Mouse (Mus musculus) stomach, embryonic 16.5 days (tissue): ENCODE data around the gene Rap1gap. TPM values are rescaled to one million over a fixed set of nuclear protein-coding genes. Genes with fewer than 3 reads are reported as not detected.

Experiments
- ATAC-seq: fragments of 200-750 bp; cut with Nextera tagmentation; 2 replicates; pipeline ENCODE4 v1.8.0; 2017; ENCODE audit warnings: moderate number of reproducible peaks, moderate TSS enrichment; ENCODE audit not compliant: insufficient read depth, low FRiP score
- H3K27ac ChIP-seq: fragments of 300-500 bp; sonication (generic); 2 replicates; pipeline ENCODE4 v1.5.1; 2014; ENCODE audit warnings: low read length
- H3K27me3 ChIP-seq: fragments of 300-500 bp; sonication (generic); 2 replicates; pipeline ENCODE4 v1.6.1; 2014; ENCODE audit warnings: low read length, control low read depth, mixed read lengths; ENCODE audit not compliant: control insufficient read depth, insufficient read depth
- H3K36me3 ChIP-seq: fragments of 300-500 bp; sonication (generic); 2 replicates; pipeline ENCODE4 v1.6.1; 2014; ENCODE audit warnings: low read length; ENCODE audit not compliant: control insufficient read depth, insufficient read depth
- H3K4me1 ChIP-seq: fragments of 300-500 bp; sonication (generic); 2 replicates; pipeline ENCODE4 v1.6.1; 2014; ENCODE audit warnings: low read length, control low read depth, mixed read lengths; ENCODE audit not compliant: control insufficient read depth, insufficient read depth
- H3K4me2 ChIP-seq: fragments of 300-500 bp; sonication (generic); 2 replicates; pipeline ENCODE4 v1.6.1; 2014; ENCODE audit warnings: low read depth, low read length, mixed read lengths
- H3K4me3 ChIP-seq: fragments of 300-500 bp; sonication (generic); replicated peaks from 2 replicates; pipeline ENCODE4 v1.5.1; 2014; ENCODE audit warnings: mild to moderate bottlenecking, low read length
- H3K9ac ChIP-seq: fragments of 300-500 bp; sonication (generic); 2 replicates; pipeline ENCODE4 v1.6.1; 2014; ENCODE audit warnings: low read length
- H3K9me3 ChIP-seq: fragments of 300-500 bp; sonication (generic); replicated peaks from 2 replicates; pipeline ENCODE4 v1.6.1; 2016; ENCODE audit warnings: low read length, control low read depth; ENCODE audit not compliant: control insufficient read depth
- WGBS: fragments of 180-500 bp; shearing (Covaris S2); extraction: QIAGEN DNeasy Blood & Tissue Kit; methylation state at CpG from one replicate; pipeline ENCODE4 v1.1.7; 2014; 5-methylcytosine and 5-hydroxymethylcytosine counted together
- polyA plus RNA-seq: library from polyadenylated mRNA; unstranded; fragments of >200 nt; fragmentation: Nextera tagmentation; extraction: Ambion mirVana; gene quantifications from 2 replicates; pipeline ENCODE4 v1.2.1, GENCODE M21; 2015

Gene Rap1gap
- polyA plus RNA-seq, 1 experiment from 2014 or later = 58.1 TPM

- Histone ChIP-seq H3K9me3 (no peaks in the 10 kb centered on the region), H3K9ac (no peak overlapping the region), H3K36me3 (no peaks in the 10 kb centered on the region), H3K4me1 (peaks cover 16% of the 10 kb centered on the region), H3K27ac (no peak overlapping the region), H3K4me3 (no peak overlapping the region), H3K4me2 (no peak overlapping the region), H3K27me3 (no peaks in the 10 kb centered on the region)
- WGBS = 64% methylated on average over 8 of the region's 8 CpGs
- ATAC-seq = no peak
Observed at GRCm38 (mm10) chr4:137763920-137764495, 99.5 kb downstream of the Rap1gap start.

DNA sequence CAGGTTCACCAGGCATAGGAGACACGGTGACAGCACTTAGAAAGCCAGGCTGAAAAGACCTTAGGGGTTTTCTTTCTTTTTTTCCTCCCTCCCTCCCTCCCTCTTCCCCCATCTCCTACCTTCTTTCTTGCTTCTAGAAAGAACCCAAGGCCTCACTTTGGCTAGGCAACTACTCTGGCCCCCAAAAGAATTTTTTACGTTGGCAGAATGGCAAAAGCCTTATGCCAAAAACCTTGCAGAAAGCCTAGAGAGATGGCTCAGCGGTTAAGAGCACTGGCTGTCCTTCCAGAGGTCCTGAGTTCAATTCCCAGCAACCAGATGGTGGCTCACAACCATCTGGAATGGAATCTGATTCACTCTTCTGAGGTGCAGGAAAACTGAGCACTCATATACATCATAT is 100.1 kb downstream of the Rap1gap start:
- Histone ChIP-seq H3K27ac (no peak overlapping the region; the same call in 1 of the 2 replicates), H3K4me1 (peaks cover 16% of the 10 kb centered on the region), H3K4me2 (no peak overlapping the region), H3K4me3 (no peak overlapping the region), H3K27me3 (no peaks in the 10 kb centered on the region), H3K36me3 (no peaks in the 10 kb centered on the region), H3K9me3 (no peaks in the 10 kb centered on the region), H3K9ac (no peak overlapping the region)
- ATAC-seq = no peak
- WGBS = 73% methylated on average over 3 of the region's 3 CpGs

DNA sequence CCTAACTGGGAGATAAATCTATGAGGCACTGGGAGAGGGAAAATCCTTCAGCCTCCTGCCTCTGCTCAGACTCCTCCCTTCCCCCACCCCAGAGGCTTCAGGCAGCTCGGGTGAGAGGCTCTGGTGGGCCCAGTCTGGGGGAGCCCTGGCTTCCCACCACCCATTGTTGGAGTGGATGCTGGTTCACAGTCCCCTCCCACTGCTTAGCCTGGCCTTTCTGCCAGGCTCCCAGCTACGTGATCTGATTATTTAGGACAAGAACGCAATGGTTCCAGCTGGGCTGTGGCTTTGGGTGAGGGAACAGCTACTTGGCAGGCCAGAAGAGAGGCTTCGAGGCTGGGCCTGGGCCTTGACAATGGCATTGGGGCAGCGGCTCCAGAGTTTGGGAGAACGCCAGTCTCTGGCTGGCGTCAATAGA is 101.0 kb downstream of the Rap1gap start:
- peak overlapping the region; percentile 79 for H3K27ac ChIP-seq
- no peak overlapping the region for H3K4me3 ChIP-seq
- 39% methylated on average over 7 of the region's 7 CpGs for WGBS
- H3K9me3 ChIP-seq = no peaks in the 10 kb centered on the region
- H3K4me1 ChIP-seq = peaks cover 17% of the 10 kb centered on the region
- peak overlapping the region; percentile 60; the same call in 1 of the 2 replicates for H3K9ac ChIP-seq
- ATAC-seq = peak; percentile 86
- H3K36me3 ChIP-seq = no peaks in the 10 kb centered on the region
- H3K4me2 ChIP-seq = no peak overlapping the region
- no peaks in the 10 kb centered on the region for H3K27me3 ChIP-seq

DNA sequence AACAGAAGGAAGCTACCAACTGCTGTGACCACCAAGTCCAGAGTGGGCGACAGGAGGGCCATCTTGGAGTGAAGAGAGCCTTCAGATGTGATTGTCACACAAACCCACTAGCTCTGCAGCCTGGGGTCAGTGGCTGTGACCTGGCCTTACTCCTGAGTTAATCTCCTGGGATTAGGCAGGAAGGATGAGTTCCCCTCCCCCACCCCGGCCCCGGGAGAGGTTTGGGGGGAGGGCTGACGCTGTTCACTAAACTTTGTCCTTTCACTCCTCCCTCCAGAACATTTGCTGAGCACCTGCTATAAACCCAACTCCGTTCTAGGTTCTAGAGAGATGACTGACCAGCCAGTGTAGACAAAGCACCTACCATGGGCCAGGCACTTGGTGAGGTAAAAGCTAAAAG is 101.8 kb downstream of the Rap1gap start:
- H3K4me2 ChIP-seq = no peak overlapping the region
- H3K4me3 ChIP-seq = no peak overlapping the region
- no peak overlapping the region for H3K9ac ChIP-seq
- H3K4me1 ChIP-seq = peaks cover 23% of the 10 kb centered on the region
- ATAC-seq = no peak
- WGBS = 34% methylated on average over 5 of the region's 5 CpGs
- no peaks in the 10 kb centered on the region for H3K9me3 ChIP-seq
- H3K36me3 ChIP-seq = no peaks in the 10 kb centered on the region
- no peak overlapping the region; the same call in 1 of the 2 replicates for H3K27ac ChIP-seq
- H3K27me3 ChIP-seq = no peaks in the 10 kb centered on the region

GRCm38 (mm10) chr4:137768381-137768780 is 103.9 kb downstream of the Rap1gap start:
- H3K9ac ChIP-seq = no peak overlapping the region
- ATAC-seq = no peak
- no peak overlapping the region for H3K4me2 ChIP-seq
- H3K36me3 ChIP-seq = no peaks in the 10 kb centered on the region
- H3K4me1 ChIP-seq = peaks cover 33% of the 10 kb centered on the region
- no peak overlapping the region for H3K4me3 ChIP-seq
- H3K27ac ChIP-seq = no peak overlapping the region
- WGBS = 84% methylated on average over 5 of the region's 5 CpGs
- H3K27me3 ChIP-seq = no peaks in the 10 kb centered on the region
- H3K9me3 ChIP-seq = no peaks in the 10 kb centered on the region

- Histone ChIP-seq H3K9ac (no peak overlapping the region), H3K27me3 (no peaks in the 10 kb centered on the region), H3K27ac (no peak overlapping the region), H3K9me3 (no peaks in the 10 kb centered on the region), H3K4me2 (no peak overlapping the region), H3K36me3 (no peaks in the 10 kb centered on the region), H3K4me3 (no peak overlapping the region), H3K4me1 (peaks cover 33% of the 10 kb centered on the region)
- WGBS = 77% methylated on average over 6 of the region's 6 CpGs
- no peak for ATAC-seq
Observed at GRCm38 (mm10) chr4:137768831-137769230, 104.3 kb downstream of the Rap1gap start.

DNA sequence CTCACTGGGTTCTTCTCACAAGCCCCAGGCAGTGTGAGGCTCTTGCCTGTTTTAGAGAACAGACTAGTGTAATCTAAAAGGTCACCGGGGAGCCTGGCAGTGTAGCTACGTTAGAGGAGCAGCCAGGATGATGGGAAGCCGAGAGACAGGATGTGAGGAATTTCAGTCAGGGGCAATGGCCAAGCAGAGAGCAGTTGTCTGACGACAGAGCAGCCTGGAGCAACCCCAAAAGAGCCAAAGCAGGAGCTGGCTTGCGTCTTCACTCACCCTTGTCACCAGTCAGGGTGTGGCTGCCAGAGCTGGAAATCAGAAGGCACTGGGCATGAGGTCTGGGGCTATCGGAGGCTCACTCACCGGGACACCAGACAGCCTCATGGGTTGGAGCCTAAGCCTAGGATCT is 105.1 kb downstream of the Rap1gap start:
- Histone ChIP-seq H3K9ac (no peak overlapping the region), H3K9me3 (no peaks in the 10 kb centered on the region), H3K36me3 (no peaks in the 10 kb centered on the region), H3K4me2 (no peak overlapping the region), H3K4me1 (peaks cover 28% of the 10 kb centered on the region), H3K27ac (no peak overlapping the region), H3K27me3 (no peaks in the 10 kb centered on the region), H3K4me3 (no peak overlapping the region)
- no peak for ATAC-seq
- WGBS = 42% methylated on average over 7 of the region's 7 CpGs

- ATAC-seq = peak; percentile 57; the same call in 1 of the 2 replicates
- no peak overlapping the region for H3K4me2 ChIP-seq
- H3K4me1 ChIP-seq = peaks cover 16% of the 10 kb centered on the region
- 53% methylated on average over 14 of the region's 14 CpGs for WGBS
- H3K9ac ChIP-seq = no peak overlapping the region
- H3K27ac ChIP-seq = no peak overlapping the region; the same call in 1 of the 2 replicates
- H3K36me3 ChIP-seq = no peaks in the 10 kb centered on the region
- H3K9me3 ChIP-seq = no peaks in the 10 kb centered on the region
- H3K4me3 ChIP-seq = no peak overlapping the region
- no peaks in the 10 kb centered on the region for H3K27me3 ChIP-seq
Observed at GRCm38 (mm10) chr4:137770901-137771612, 106.5 kb downstream of the Rap1gap start.

DNA sequence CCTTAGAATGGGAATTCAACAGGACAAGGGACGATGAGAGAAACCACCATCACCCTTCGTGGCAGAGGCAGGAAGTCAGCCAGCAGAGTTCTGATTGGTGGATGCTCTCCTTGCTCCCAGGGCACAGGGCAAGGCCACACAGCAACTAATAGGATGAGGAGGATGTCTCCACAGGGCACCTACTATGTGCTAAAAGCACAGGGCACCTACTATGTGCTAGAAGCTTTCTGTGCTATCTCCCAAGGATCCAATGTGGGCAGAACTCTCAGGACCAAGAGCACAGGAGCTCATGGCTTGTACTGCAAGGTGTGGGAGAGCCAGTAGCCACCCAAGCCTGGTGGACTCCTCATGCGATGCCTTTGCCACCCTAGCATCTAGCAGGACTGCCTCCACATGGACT is 107.2 kb downstream of the Rap1gap start:
- Histone ChIP-seq H3K4me3 (no peak overlapping the region), H3K27me3 (no peaks in the 10 kb centered on the region), H3K9ac (no peak overlapping the region), H3K4me2 (no peak overlapping the region), H3K9me3 (no peaks in the 10 kb centered on the region), H3K27ac (peak overlapping the region; percentile 44; the same call in 1 of the 2 replicates), H3K4me1 (peaks cover 16% of the 10 kb centered on the region), H3K36me3 (no peaks in the 10 kb centered on the region)
- no peak for ATAC-seq
- WGBS = 77% methylated on average over 3 of the region's 3 CpGs
